ENCODE assay signal across 13 mouse cellular contexts in genomic region chr13:103225217-103225894, GRCm38 (mm10).
DNase-seq lines count a peak whose midpoint lies in the region; ATAC-seq and TF ChIP-seq lines count a peak whose summit lies in the region.
"Had no signal": no experiment of that assay in that cellular context is flagged by ENCODE, and none has a peak within 500 bp of the region (broad histone marks: within the 10 kb centered on the region; RNA-seq: fewer than 3 reads in every experiment).

No protein-coding gene starts in this region.

- no peak for DNase-seq in forebrain, embryonic 14.5 days (ENCODE audit: low spot score)
- no peak for DNase-seq in layer of hippocampus, adult 2 months (ENCODE audit: low spot score in 2 of 2)
- no peak for DNase-seq in layer of hippocampus, adult 9-10 months (ENCODE audit: low spot score)
- no peak for DNase-seq in right cerebral cortex, adult 18-20 months
- DNase-seq in lung, adult 2 months: no peak
- DNase-seq: cerebellum, adult 18-20 months; right cerebral cortex, postnatal 14 days had no signal

- H3K4me2 ChIP-seq in forebrain, embryonic 14.5 days (ENCODE audit: low read length): no peak overlapping the region
- H3K4me2 ChIP-seq in forebrain, embryonic 13.5 days: no peak overlapping the region
- no peak overlapping the region for H3K4me2 ChIP-seq in hindbrain, embryonic 12.5 days (replicated peaks)
- peak overlapping the region; percentile 26 for H3K4me2 ChIP-seq in neural tube, embryonic 15.5 days
- H3K4me2 ChIP-seq: intestine, embryonic 15.5 days; lung, embryonic 15.5 days had no signal

- H3K4me1 ChIP-seq in forebrain, embryonic 14.5 days (ENCODE audit: control insufficient read depth, insufficient read depth, low read length): peaks cover 5% of the 10 kb centered on the region; the same call in 1 of the 2 replicates
- H3K4me1 ChIP-seq in forebrain, embryonic 13.5 days: peaks cover 11% of the 10 kb centered on the region; the same call in 1 of the 2 replicates
- peaks cover 18% of the 10 kb centered on the region for H3K4me1 ChIP-seq in hindbrain, embryonic 12.5 days
- peaks cover 14% of the 10 kb centered on the region for H3K4me1 ChIP-seq in neural tube, embryonic 15.5 days
- H3K4me1 ChIP-seq in lung, adult 2 months (ENCODE audit: control insufficient read depth, insufficient read depth, low read length): no peaks in the 10 kb centered on the region; the same call in 1 of the 2 replicates

- no peak overlapping the region for H3K9ac ChIP-seq in forebrain, embryonic 14.5 days (ENCODE audit: low read length)
- no peak overlapping the region for H3K9ac ChIP-seq in forebrain, embryonic 13.5 days
- no peak overlapping the region for H3K9ac ChIP-seq in hindbrain, embryonic 12.5 days
- no peak overlapping the region for H3K9ac ChIP-seq in neural tube, embryonic 15.5 days (replicated peaks)
- H3K9ac ChIP-seq: intestine, embryonic 15.5 days; lung, embryonic 15.5 days had no signal

- no peaks in the 10 kb centered on the region for H3K9me3 ChIP-seq in forebrain, embryonic 14.5 days (replicated peaks; ENCODE audit: control insufficient read depth, low read length)
- H3K9me3 ChIP-seq in forebrain, embryonic 13.5 days (replicated peaks): no peaks in the 10 kb centered on the region
- H3K9me3 ChIP-seq in hindbrain, embryonic 12.5 days (replicated peaks): no peaks in the 10 kb centered on the region
- H3K9me3 ChIP-seq in neural tube, embryonic 15.5 days (replicated peaks): no peaks in the 10 kb centered on the region
- H3K9me3 ChIP-seq: intestine, embryonic 15.5 days; lung, embryonic 15.5 days had no signal

- peak; percentile 42; the same call in 1 of the 2 replicates for ATAC-seq in forebrain, embryonic 14.5 days
- no peak for ATAC-seq in forebrain, embryonic 13.5 days
- ATAC-seq in hindbrain, embryonic 12.5 days (ENCODE audit: low FRiP score): no peak
- no peak for ATAC-seq in neural tube, embryonic 15.5 days (ENCODE audit: low FRiP score)
- ATAC-seq: intestine, embryonic 15.5 days had no signal

- TF ChIP-seq CTCF in layer of hippocampus, adult 2 months (conservative IDR thresholded peaks at IDR 0.05): no peak
- no peak for TF ChIP-seq CTCF in lung, adult 2 months (IDR thresholded peaks at IDR 0.05; ENCODE audit: insufficient read depth, low read length)

- no peaks in the 10 kb centered on the region for H3K27me3 ChIP-seq in forebrain, embryonic 14.5 days (replicated peaks; ENCODE audit: control insufficient read depth, insufficient read depth, low read length)
- H3K27me3 ChIP-seq in forebrain, embryonic 13.5 days: no peaks in the 10 kb centered on the region
- no peaks in the 10 kb centered on the region for H3K27me3 ChIP-seq in hindbrain, embryonic 12.5 days
- no peaks in the 10 kb centered on the region for H3K27me3 ChIP-seq in neural tube, embryonic 15.5 days (replicated peaks)
- H3K27me3 ChIP-seq: intestine, embryonic 15.5 days; lung, embryonic 15.5 days had no signal

- no peaks in the 10 kb centered on the region for H3K36me3 ChIP-seq in forebrain, embryonic 14.5 days (ENCODE audit: control insufficient read depth, insufficient read depth, low read length)
- no peaks in the 10 kb centered on the region for H3K36me3 ChIP-seq in forebrain, embryonic 13.5 days (ENCODE audit: poor library complexity, severe bottlenecking)
- H3K36me3 ChIP-seq in hindbrain, embryonic 12.5 days: no peaks in the 10 kb centered on the region
- H3K36me3 ChIP-seq in neural tube, embryonic 15.5 days: no peaks in the 10 kb centered on the region
- H3K36me3 ChIP-seq: intestine, embryonic 15.5 days; lung, embryonic 15.5 days had no signal

- TF ChIP-seq POLR2A in lung, adult 2 months (IDR thresholded peaks at IDR 0.05; ENCODE audit: borderline replicate concordance, extremely low read depth, low read depth, low read length): no peak

- no peak overlapping the region for H3K4me3 ChIP-seq in forebrain, embryonic 14.5 days (ENCODE audit: low read depth, low read length)
- no peak overlapping the region for H3K4me3 ChIP-seq in forebrain, embryonic 13.5 days
- H3K4me3 ChIP-seq in layer of hippocampus, adult 2 months: no peak overlapping the region
- no peak overlapping the region for H3K4me3 ChIP-seq in hindbrain, embryonic 12.5 days
- H3K4me3 ChIP-seq in neural tube, embryonic 15.5 days (replicated peaks): no peak overlapping the region
- no peak overlapping the region for H3K4me3 ChIP-seq in lung, adult 2 months (replicated peaks; ENCODE audit: extremely low read depth, low read depth, low read length)
- H3K4me3 ChIP-seq: erythroblast, embryonic 14.5 days; intestine, embryonic 15.5 days; lung, embryonic 15.5 days had no signal

- WGBS in forebrain, embryonic 14.5 days: 42% methylated on average over 11 of the region's 11 CpGs
- WGBS in forebrain, embryonic 13.5 days: 39% methylated on average over 11 of the region's 11 CpGs
- WGBS in hindbrain, embryonic 12.5 days: 50% methylated on average over 11 of the region's 11 CpGs
- WGBS in neural tube, embryonic 15.5 days: 57% methylated on average over 11 of the region's 11 CpGs
- WGBS in lung, adult 2 months: 59% methylated on average over 11 of the region's 11 CpGs

- H3K27ac ChIP-seq in forebrain, embryonic 14.5 days (ENCODE audit: low read depth, low read length): no peak overlapping the region
- no peak overlapping the region for H3K27ac ChIP-seq in forebrain, embryonic 13.5 days
- H3K27ac ChIP-seq in layer of hippocampus, adult 2 months: peak overlapping the region; percentile 72
- peak overlapping the region; percentile 48 for H3K27ac ChIP-seq in hindbrain, embryonic 12.5 days
- no peak overlapping the region for H3K27ac ChIP-seq in neural tube, embryonic 15.5 days (replicated peaks)
- H3K27ac ChIP-seq: intestine, embryonic 15.5 days; lung, embryonic 15.5 days had no signal

Comparison
In these comparisons a context has a peak if more than half of its experiments do, and no peak if none do; other contexts are left out.
1. H3K27ac ChIP-seq: peak in layer of hippocampus, adult 2 months (single experiment) and hindbrain, embryonic 12.5 days (single experiment); none in forebrain, embryonic 14.5 days (single experiment), forebrain, embryonic 13.5 days (single experiment) and neural tube, embryonic 15.5 days (single experiment).